Mouse (Mus musculus): ENCODE results near the gene Bmyc. TPM values are rescaled to one million over a fixed set of nuclear protein-coding genes. Genes with fewer than 3 reads are reported as not detected.

The Bmyc gene
- polyA plus RNA-seq (2015; fragmentation: Nextera tagmentation; extraction: Ambion mirVana): 6.9 and 7.4 TPM in 2 replicates

DNA sequence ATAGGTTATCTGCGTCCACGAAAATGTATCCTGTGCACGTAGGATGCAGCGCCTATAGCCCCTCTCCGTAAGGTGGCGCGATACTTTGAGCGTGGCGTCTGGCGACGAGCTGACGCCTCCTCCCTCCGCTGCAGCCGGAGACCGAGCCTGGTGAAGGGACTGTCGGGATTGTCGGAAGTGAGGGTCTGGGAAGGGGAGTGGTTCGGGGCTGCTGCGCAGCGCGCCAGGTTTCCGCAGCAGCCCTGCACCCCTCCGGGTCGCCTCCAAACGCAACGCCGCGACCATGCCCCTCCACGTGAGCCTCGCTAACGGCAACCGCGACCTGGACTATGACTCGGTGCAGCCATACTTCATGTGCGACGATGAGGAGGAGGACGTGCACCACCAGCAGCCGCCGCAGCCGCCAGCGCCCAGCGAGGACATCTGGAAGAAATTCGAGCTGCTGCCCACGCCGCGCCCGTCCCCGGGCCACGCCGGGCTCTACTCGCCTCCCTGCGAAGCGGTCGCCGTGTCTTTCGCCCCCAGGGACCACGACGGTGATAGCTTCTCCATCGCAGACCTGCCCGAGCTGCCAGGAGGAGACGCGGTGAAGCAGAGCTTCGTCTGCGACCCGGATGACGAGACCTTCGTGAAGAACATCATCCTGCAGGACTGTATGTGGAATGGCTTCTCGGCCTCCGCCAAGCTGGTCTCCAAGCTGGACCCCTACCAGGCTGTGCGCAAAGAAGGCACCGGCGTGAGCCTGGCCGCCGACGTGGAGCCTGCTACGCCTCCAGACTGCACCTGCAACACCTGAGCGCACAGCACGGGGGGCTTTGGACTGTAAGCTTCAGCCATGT, at the start of gene Bmyc:
Bmyc (plus strand) TSS at position 97 of the 839 bp plus-strand sequence.
- Histone ChIP-seq H3K27ac (ENCODE audit: low read length) (no peak within 1 kb of the TSS), H3K36me3 (ENCODE audit: control insufficient read depth, insufficient read depth) (no peaks in the 10 kb centered on the region), H3K9ac (ENCODE audit: low read depth, low read length) (peak within 1 kb of the TSS; percentile 18; the same call in 1 of the 2 replicates), H3K4me1 (ENCODE audit: control insufficient read depth, low read depth, low read length) (no peaks in the 10 kb centered on the region), H3K4me3 (ENCODE audit: low read depth, low read length) (peak within 1 kb of the TSS; percentile 62), H3K4me2 (ENCODE audit: low read depth, low read length) (peak within 1 kb of the TSS; percentile 65), H3K27me3 (ENCODE audit: control insufficient read depth, insufficient read depth, low read depth, low read length) (peaks cover 9% of the 10 kb centered on the region; the same call in 1 of the 2 replicates), H3K9me3 (replicated peaks; ENCODE audit: control insufficient read depth, low read length) (no peaks in the 10 kb centered on the region)
- ATAC-seq (ENCODE audit: low read depth): peak; percentile 41
- WGBS (ENCODE audit: insufficient replicate concordance): under 1% methylated on average over 74 of the region's 78 CpGs

DNA sequence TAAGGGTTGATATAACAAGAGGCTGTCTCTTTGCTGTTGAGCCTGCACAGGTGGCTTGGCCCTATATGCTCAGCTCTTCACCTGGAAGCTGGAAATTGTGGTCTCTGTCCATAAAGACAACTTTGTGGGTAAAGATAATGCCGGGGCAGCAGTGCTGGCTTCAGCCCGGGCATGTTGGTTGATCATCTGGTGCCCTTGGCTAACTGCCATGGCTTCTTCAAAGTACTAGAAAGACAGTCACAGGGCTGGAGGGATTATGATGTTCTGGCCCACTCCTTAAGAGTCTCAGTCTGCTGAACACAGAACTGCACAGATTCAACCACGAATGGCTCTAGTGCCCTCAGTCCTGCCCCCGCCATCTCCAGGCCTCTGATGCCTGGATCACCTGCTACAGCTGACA, 49.3 kb upstream of the Bmyc start:
- no peak overlapping the region for H3K4me2 ChIP-seq (ENCODE audit: low read depth, low read length)
- no peaks in the 10 kb centered on the region for H3K27me3 ChIP-seq (ENCODE audit: control insufficient read depth, insufficient read depth, low read depth, low read length)
- no peak overlapping the region for H3K9ac ChIP-seq (ENCODE audit: low read depth, low read length)
- no peak overlapping the region for H3K27ac ChIP-seq (ENCODE audit: low read length)
- H3K4me3 ChIP-seq (ENCODE audit: low read depth, low read length): no peak overlapping the region
- WGBS (ENCODE audit: insufficient replicate concordance): 62% methylated on average over 4 of the region's 4 CpGs
- H3K4me1 ChIP-seq (ENCODE audit: control insufficient read depth, low read depth, low read length): no peaks in the 10 kb centered on the region
- no peaks in the 10 kb centered on the region for H3K36me3 ChIP-seq (ENCODE audit: control insufficient read depth, insufficient read depth)
- ATAC-seq (ENCODE audit: low read depth): no peak
- no peaks in the 10 kb centered on the region for H3K9me3 ChIP-seq (replicated peaks; ENCODE audit: control insufficient read depth, low read length)

DNA sequence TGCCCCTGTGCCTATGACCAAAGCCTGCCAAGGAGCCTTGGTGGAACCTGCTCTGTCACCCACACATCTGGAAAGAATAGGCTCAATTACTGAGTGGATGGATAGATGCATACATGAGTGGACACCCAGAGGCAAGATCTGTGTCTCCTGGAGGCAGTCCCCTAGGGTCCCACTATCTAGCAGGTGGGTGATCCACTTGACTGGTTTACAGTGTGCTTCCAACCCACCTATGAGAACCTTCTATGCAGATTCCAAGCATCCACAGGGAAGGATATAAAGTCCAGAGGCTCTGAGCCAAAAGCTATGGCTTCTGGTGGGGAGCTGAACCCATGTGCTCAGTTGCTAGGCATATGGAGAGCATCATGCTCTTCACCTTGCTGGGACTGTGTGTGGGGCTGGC, 48.9 kb upstream of the Bmyc start, which contains the start of gene Lcn5:
Lcn5 (plus strand) TSS at position 301 of the 400 bp plus-strand sequence.
- ATAC-seq (ENCODE audit: low read depth): no peak
- Histone ChIP-seq H3K9ac (ENCODE audit: low read depth, low read length) (no peak within 1 kb of the TSS), H3K27me3 (ENCODE audit: control insufficient read depth, insufficient read depth, low read depth, low read length) (no peaks in the 10 kb centered on the region), H3K4me1 (ENCODE audit: control insufficient read depth, low read depth, low read length) (no peaks in the 10 kb centered on the region), H3K4me2 (ENCODE audit: low read depth, low read length) (no peak within 1 kb of the TSS), H3K36me3 (ENCODE audit: control insufficient read depth, insufficient read depth) (no peaks in the 10 kb centered on the region), H3K9me3 (replicated peaks; ENCODE audit: control insufficient read depth, low read length) (no peaks in the 10 kb centered on the region), H3K27ac (ENCODE audit: low read length) (no peak within 1 kb of the TSS), H3K4me3 (ENCODE audit: low read depth, low read length) (no peak within 1 kb of the TSS)

DNA sequence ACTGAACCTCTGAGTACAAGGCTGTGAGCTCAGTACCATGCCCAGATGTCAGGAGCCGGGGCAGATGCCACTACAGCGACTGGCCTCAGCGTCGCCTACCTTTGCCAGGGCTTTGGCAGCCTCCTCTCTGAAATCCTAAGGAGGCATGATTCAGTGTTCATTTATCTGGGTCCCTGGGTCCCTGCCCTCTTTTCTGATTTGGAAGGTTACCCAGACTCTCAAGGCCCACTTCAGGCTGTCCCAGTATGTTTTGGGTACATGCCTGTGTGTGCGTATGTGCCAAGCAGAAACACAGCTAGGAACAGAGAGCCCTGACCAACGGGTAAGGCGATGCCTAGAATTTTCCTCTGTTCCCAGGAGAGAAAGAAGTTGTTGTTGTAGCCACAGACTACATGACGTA, 46.3 kb upstream of the Bmyc start:
- Histone ChIP-seq H3K36me3 (ENCODE audit: control insufficient read depth, insufficient read depth) (no peaks in the 10 kb centered on the region), H3K4me3 (ENCODE audit: low read depth, low read length) (no peak overlapping the region), H3K27me3 (ENCODE audit: control insufficient read depth, insufficient read depth, low read depth, low read length) (no peaks in the 10 kb centered on the region), H3K4me1 (ENCODE audit: control insufficient read depth, low read depth, low read length) (no peaks in the 10 kb centered on the region), H3K27ac (ENCODE audit: low read length) (no peak overlapping the region), H3K4me2 (ENCODE audit: low read depth, low read length) (no peak overlapping the region), H3K9ac (ENCODE audit: low read depth, low read length) (no peak overlapping the region), H3K9me3 (replicated peaks; ENCODE audit: control insufficient read depth, low read length) (no peaks in the 10 kb centered on the region)
- ATAC-seq (ENCODE audit: low read depth): no peak
- WGBS (ENCODE audit: insufficient replicate concordance): 69% methylated on average over 8 of the region's 8 CpGs

DNA sequence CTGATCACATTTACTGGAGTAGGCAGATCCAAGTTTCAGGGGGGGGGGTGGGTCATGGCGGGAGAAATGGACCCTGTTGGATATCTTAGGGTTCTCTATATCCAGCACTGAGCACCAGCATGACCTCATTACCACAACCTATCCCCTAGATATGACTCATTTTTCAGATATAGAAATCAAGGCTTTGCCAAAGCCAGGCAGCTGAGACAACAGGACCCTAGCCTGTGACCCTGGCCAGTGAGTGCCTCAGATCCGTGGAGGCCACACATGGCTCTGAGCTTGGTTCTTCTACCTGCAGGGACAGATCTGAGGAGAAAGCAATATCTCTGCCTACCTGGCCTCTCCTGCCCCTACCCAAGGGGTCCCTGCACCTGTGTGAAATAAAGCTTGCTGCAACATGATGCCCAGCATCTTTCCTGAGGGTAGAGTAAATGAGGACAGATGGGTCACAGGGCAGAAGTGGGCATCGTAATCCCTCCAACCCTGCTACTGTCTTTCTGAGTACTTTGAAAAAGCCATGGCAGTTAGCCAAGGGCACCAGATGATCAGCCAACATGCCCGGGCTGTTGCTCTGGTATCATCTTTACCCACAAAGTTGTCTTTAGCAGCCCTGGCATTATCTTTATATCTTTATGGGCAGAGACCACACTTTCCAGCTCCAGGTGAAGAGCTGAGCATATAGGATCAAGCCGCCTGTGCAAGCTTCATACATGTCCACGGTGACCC, 45.1 kb upstream of the Bmyc start:
- Histone ChIP-seq H3K36me3 (ENCODE audit: control insufficient read depth, insufficient read depth) (no peaks in the 10 kb centered on the region), H3K4me2 (ENCODE audit: low read depth, low read length) (no peak overlapping the region), H3K9ac (ENCODE audit: low read depth, low read length) (no peak overlapping the region), H3K27ac (ENCODE audit: low read length) (no peak overlapping the region), H3K27me3 (ENCODE audit: control insufficient read depth, insufficient read depth, low read depth, low read length) (no peaks in the 10 kb centered on the region), H3K9me3 (replicated peaks; ENCODE audit: control insufficient read depth, low read length) (no peaks in the 10 kb centered on the region), H3K4me1 (ENCODE audit: control insufficient read depth, low read depth, low read length) (no peaks in the 10 kb centered on the region), H3K4me3 (ENCODE audit: low read depth, low read length) (no peak overlapping the region)
- 60% methylated on average over 6 of the region's 6 CpGs for WGBS (ENCODE audit: insufficient replicate concordance)
- ATAC-seq (ENCODE audit: low read depth): no peak

DNA sequence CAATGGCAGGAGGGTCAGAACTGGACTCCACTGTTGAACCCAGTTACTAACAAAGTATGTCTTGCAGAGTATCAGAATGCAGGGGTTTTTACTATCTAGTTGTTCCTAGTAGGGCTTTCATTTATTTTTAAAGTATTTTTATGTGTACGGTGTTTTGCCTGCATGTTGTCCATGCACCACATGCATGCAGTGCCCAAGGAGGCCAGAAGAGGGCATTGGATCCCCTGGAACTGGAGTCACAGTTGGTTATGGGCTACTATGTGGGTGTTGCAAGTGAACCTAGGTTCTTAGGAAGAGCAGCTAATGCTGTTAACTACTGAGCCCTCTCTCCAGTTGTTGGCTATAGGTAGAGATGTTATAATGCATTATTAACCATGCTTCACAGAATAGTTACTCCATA, 43.0 kb upstream of the Bmyc start:
- H3K27ac ChIP-seq (ENCODE audit: low read length): no peak overlapping the region
- H3K36me3 ChIP-seq (ENCODE audit: control insufficient read depth, insufficient read depth): no peaks in the 10 kb centered on the region
- ATAC-seq (ENCODE audit: low read depth): no peak
- no peak overlapping the region for H3K4me2 ChIP-seq (ENCODE audit: low read depth, low read length)
- H3K9ac ChIP-seq (ENCODE audit: low read depth, low read length): no peak overlapping the region
- H3K4me1 ChIP-seq (ENCODE audit: control insufficient read depth, low read depth, low read length): no peaks in the 10 kb centered on the region
- H3K27me3 ChIP-seq (ENCODE audit: control insufficient read depth, insufficient read depth, low read depth, low read length): no peaks in the 10 kb centered on the region
- no peaks in the 10 kb centered on the region for H3K9me3 ChIP-seq (replicated peaks; ENCODE audit: control insufficient read depth, low read length)
- 50% methylated on average over 1 of the region's 1 CpGs for WGBS (ENCODE audit: insufficient replicate concordance)
- H3K4me3 ChIP-seq (ENCODE audit: low read depth, low read length): no peak overlapping the region

DNA sequence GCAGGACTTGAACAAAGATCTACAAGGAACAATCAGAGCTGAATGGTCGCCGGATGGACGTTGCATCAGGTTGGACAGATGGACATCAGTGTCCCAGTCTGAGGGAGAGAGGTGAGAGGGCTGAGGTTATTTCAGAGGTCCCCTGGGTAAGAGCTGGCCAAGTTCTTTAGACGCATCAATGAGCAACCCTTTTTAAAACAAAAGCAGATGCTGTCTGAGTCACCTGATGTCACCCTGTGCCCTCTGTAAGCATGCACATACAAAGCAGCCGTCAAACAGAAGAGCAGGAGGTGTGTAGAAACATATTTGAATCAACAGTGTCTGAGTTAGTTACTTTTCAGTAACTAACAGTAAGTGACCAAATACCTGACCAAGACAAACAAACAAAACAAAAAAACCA, 42.4 kb upstream of the Bmyc start:
- Histone ChIP-seq H3K9me3 (replicated peaks; ENCODE audit: control insufficient read depth, low read length) (no peaks in the 10 kb centered on the region), H3K27me3 (ENCODE audit: control insufficient read depth, insufficient read depth, low read depth, low read length) (no peaks in the 10 kb centered on the region), H3K4me1 (ENCODE audit: control insufficient read depth, low read depth, low read length) (no peaks in the 10 kb centered on the region), H3K27ac (ENCODE audit: low read length) (no peak overlapping the region), H3K4me3 (ENCODE audit: low read depth, low read length) (no peak overlapping the region), H3K36me3 (ENCODE audit: control insufficient read depth, insufficient read depth) (no peaks in the 10 kb centered on the region), H3K4me2 (ENCODE audit: low read depth, low read length) (no peak overlapping the region), H3K9ac (ENCODE audit: low read depth, low read length) (no peak overlapping the region)
- 69% methylated on average over 5 of the region's 5 CpGs for WGBS (ENCODE audit: insufficient replicate concordance)
- ATAC-seq (ENCODE audit: low read depth): no peak

DNA sequence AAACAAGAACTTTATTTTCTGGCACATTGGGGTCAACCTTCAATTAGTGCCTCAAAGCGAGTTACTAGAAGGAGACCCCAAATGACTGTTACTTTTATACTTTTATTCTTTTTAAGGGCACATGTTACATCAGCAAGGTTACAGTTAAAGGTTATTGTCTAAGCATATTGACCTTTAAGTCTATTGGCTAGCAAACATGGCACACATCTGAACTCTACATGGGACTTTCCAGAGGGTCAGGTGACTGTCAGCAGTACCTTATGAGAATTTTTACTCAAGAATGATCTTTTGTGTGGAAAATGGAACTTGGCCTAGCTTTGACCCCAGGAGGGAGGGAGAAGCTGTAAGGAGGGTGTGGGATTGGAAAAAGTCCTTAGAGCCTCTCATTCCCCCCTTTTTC, 40.0 kb upstream of the Bmyc start:
- H3K4me1 ChIP-seq (ENCODE audit: control insufficient read depth, low read depth, low read length): no peaks in the 10 kb centered on the region
- no peaks in the 10 kb centered on the region for H3K9me3 ChIP-seq (replicated peaks; ENCODE audit: control insufficient read depth, low read length)
- H3K9ac ChIP-seq (ENCODE audit: low read depth, low read length): no peak overlapping the region
- no peak overlapping the region for H3K27ac ChIP-seq (ENCODE audit: low read length)
- no peaks in the 10 kb centered on the region for H3K36me3 ChIP-seq (ENCODE audit: control insufficient read depth, insufficient read depth)
- H3K4me2 ChIP-seq (ENCODE audit: low read depth, low read length): no peak overlapping the region
- ATAC-seq (ENCODE audit: low read depth): no peak
- no peaks in the 10 kb centered on the region for H3K27me3 ChIP-seq (ENCODE audit: control insufficient read depth, insufficient read depth, low read depth, low read length)
- WGBS (ENCODE audit: insufficient replicate concordance): 33% methylated on average over 1 of the region's 1 CpGs
- H3K4me3 ChIP-seq (ENCODE audit: low read depth, low read length): no peak overlapping the region

DNA sequence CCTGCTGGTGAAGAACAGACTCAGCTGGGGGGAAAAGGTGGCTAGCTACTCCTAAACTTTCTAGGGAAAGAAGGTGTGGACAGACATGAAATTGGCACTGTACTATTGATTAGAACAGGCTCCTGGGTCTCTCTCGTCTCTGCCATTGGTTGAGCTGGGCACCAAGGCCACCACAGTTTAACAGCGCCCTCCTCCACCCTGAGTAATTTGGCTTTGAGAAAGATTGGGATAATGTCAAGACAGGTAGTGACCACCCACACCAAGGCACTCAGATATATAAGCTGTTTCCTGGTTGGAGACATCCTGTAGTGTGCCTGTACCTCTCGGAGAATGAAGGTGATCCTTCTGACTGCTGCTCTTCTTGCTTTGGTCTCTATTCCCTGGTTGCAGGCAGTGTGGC, 30.1 kb upstream of the Bmyc start, which contains the start of gene Lcn6:
Lcn6 (plus strand) TSS at position 301 of the 400 bp plus-strand sequence.
- no peak within 1 kb of the TSS for H3K4me2 ChIP-seq (ENCODE audit: low read depth, low read length)
- H3K4me1 ChIP-seq (ENCODE audit: control insufficient read depth, low read depth, low read length): no peaks in the 10 kb centered on the region
- no peak within 1 kb of the TSS for H3K9ac ChIP-seq (ENCODE audit: low read depth, low read length)
- WGBS (ENCODE audit: insufficient replicate concordance): 57% methylated on average over 3 of the region's 3 CpGs
- H3K4me3 ChIP-seq (ENCODE audit: low read depth, low read length): no peak within 1 kb of the TSS
- H3K36me3 ChIP-seq (ENCODE audit: control insufficient read depth, insufficient read depth): no peaks in the 10 kb centered on the region
- no peak for ATAC-seq (ENCODE audit: low read depth)
- H3K27ac ChIP-seq (ENCODE audit: low read length): no peak within 1 kb of the TSS
- H3K27me3 ChIP-seq (ENCODE audit: control insufficient read depth, insufficient read depth, low read depth, low read length): no peaks in the 10 kb centered on the region
- H3K9me3 ChIP-seq (replicated peaks; ENCODE audit: control insufficient read depth, low read length): no peaks in the 10 kb centered on the region
